Mouse (Mus musculus) testis, postnatal 10 days (tissue): Measurements from ENCODE around the gene Kif13a.
A peak's percentile ranks its signal among the peaks of the same experiment; 100 is the strongest.

Experiments
- DNase-seq: peaks from one replicate; pipeline ENCODE4 v3.0.0; 2021; ENCODE audit warnings: low spot score

Gene Kif13a

DNA sequence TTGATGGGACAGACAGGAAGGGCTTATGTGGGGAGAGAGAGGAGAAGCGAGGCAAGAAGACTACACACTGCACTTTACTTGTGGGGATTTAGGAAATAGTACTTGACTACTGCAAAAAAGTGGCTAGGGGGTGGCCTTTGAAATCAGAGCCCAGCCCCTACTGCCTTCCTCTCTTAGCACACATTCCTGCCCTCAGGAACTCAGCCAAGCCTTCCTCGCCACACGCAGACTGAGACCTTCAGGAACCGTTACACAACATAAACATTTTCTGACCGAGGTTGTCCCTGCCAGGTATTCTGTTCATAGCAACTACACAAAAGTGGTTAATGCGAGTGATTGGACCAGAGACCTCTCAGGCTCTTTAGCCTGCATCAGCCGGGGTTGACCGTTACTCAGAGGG lies 8.1 kb downstream of the Kif13a start:
- DNase-seq, result no peak

DNA sequence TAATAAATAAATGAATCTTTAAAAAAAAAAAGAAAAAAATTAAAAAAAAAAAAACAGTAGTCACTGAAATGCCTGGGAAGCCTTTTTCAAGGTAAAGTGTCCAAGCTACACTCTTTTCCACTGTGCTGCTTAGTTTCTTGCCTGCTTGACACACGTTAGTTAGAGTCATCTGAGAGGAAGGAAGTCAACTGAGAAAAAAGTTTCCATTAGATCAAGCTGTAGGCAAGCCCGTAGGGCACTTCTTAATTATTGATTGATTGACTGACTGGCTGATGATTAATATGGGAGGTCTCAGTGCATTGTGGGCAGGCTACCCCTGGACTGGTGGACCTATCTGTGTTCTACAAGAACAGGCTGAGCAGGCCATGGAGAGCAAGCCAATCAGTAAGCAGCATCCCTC lies 9.9 kb downstream of the Kif13a start:
- DNase-seq, result no peak

DNA sequence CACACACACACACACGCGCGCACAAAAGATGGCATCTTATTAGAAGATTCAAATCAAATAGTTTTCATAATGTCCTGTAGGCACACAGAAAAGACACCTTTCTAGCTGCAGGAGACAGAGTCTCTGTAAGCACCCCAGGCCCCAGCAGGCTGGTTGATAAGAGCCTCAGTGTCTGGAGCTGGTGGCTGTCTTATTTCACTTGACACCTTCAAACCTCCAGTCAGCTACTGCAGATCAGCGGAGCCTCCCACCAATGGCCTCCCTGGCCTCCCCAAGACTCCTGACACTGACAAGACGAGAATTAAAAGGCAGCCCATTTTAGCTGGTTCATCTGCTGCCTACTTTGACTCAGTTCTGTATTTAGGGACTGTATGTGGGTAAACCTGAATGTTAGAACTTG lies 11.2 kb downstream of the Kif13a start:
- no peak for DNase-seq

DNA sequence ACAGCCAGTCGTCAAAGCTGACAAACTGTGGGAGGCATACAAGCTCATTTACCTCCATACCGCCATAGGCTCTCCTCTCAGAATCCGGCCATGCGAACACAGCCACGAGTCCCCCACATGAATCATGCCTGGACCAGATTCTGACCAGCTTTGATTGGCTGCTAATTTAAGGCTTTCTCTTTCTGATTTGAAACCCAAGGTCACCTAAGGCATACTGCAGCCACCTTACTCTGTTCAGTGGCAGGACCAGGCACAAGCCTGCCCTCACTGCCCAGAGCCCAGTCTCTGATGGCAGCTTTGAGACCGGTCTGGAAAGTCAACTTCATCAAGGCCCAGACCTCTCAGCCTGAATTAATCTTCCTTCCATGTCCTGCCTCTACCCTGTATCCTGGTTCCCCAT lies 17.7 kb downstream of the Kif13a start:
- DNase-seq, result no peak

DNA sequence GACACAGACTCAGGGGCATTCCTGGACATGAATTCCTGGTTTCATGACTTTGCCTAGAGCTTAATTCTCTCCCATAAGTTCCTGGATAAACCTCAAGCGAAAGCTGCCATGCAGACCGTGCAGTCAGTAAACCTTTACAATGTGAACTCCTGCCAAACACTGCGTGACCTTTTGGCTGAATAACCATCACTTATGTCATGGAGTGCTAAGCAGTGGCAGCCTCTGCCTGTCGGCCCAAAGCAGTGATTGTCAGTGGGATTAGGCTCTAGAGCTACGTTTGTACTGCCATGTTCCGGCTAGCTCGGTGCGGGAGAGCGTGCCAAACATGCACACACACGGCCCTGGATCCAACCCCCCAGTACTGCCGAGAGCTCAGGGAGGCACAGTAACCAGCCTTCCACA lies 18.6 kb downstream of the Kif13a start:
- DNase-seq, result no peak

DNA sequence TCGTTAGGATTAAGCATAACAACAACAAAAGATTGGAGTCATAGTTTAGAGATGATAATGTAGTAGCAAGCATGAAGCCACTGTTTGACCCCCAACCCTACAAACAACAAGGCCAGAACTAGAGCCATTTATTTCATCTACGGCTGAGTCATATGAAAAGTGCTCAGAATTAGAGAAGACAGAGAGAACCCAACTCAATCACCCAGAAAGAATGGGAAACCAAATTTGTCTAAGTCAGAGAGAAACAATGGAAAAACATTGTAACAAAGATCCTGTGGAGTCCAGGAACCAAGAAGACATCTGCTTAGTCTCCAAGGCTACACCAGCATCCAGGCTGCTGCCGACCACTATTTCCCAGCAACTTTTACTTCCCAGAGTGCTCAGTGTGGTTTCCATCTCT lies 19.7 kb downstream of the Kif13a start:
- DNase-seq, result no peak

DNA sequence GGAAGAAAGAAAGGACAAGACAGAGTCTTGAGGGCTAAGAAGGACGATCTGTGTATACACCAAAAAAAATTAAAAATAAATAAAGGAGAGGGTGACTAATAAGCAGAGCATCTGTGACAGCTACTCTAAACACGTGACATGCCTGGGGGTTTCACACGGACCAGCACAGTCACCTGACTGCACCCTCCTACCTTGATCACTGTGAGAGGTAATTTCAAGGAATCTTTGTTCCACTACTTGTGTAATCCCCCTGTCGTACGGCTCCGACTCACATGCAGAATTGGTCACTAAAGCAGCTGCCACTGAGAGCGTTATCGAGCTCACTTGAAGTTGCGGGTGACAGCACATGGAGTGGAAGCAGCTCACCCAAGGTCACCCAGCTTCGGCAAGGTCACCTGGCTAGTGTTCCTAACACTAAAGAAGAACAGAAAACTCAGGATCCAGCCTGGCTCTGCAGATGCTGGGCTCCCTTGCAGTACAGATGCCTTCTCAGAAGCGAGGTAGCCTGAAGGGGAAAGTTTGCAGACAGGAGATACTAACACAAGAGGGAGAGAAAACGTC lies 20.6 kb downstream of the Kif13a start:
- no peak for DNase-seq

DNA sequence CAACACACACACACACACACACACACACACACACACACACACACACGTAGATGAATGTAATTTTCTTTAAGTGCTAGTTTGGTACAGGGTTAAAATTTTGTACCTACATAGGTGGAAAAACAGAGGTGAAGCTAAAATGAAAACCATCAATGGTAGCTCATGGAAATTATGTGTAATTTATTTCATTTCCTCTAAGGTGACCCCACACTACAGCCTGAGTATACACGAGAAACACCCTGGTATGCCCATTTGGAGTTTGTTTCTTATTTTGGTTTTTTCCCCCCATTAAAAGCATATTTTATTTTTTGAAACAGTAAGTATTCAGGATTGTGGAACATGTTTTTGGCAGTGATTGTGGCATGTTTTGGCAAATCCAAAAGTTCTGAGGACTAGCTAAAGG lies 21.3 kb downstream of the Kif13a start:
- no peak for DNase-seq

DNA sequence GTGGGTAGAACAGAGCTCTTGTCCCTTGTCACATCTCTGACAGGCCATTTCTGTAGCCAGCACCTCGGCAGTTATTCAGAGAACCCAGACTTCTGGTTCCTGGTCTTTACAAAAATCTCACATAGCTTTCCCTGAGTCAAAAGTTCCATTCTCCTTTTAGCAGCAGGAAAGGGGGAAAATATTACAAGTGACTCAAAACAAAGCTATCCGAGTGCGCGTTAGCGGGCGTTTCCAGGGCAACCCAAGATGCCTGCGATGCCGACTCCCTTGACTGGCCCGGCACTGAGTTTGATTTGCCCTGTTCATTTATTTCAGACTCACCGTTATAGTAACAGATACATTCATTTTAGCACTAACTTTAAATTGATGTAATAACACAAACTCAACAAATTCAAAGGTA lies 21.8 kb downstream of the Kif13a start:
- no peak for DNase-seq

DNA sequence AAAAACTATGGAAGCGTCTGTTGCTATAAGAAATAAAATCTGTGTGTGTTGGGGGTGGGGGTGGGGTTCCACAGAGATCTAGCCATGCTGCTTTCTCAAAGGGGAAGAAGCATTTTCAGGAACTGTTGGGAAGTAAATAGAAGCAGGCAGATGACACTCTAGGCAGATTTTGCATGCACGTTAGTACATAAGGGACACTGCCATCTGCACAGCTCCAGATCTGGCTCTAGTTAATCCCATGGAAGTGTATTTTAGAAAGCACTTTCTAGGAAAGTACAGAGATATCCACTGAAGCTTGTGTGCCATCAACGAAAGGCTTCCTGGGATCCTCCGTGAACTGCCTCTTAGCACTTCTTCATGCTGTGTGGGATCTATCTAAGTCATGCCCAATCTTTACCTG lies 22.6 kb downstream of the Kif13a start:
- no peak for DNase-seq

DNA sequence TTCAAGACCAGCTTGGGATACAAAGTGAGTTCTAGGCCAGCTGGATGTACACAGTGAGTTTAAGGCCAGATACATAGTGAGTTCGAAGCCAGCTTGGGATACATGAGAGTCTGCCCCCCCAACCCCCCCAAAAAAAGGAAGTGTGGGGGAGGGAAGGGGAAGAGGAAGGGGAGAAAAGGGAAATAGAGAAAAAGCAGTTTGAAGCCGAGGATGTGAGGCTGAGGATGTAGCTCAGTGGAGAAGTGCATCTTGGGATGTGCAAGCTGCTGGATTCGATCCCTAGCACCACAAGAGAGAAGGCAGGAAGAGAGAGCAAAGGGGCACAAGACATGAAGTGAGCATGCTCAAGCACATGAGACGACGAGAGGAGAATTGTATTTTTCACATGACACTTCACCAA lies 23.7 kb downstream of the Kif13a start:
- DNase-seq, result no peak

DNA sequence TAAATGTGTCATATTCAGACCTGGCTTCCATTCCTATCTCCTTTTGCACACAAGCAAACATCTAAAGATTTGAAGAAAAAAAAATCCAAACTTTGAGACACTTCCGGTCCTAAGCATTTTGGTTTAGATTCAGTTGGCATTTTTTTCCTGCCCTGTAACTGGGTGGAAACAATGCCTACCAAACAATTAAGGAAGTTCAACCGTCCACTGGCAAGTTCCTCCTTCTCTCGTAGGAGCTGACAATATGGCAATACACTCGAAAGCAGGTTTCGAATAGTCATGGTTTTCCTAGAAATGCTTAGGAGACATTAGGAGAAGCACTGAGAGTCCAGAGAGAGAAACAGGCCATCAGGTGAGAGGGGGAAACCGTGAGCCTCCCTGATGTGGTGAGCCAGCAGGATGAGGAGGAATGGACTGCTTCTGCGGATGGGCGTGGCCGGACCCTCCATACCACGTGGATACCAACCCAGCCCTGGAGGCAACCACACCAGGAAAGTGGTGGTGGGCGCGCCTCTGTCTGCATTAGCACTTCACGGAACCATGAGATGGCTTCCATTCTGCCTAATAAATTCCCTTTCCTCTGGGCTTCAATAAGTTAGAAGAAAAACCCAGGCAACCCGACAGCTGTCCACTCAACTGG lies 24.6 kb downstream of the Kif13a start:
- DNase-seq, result no peak

DNA sequence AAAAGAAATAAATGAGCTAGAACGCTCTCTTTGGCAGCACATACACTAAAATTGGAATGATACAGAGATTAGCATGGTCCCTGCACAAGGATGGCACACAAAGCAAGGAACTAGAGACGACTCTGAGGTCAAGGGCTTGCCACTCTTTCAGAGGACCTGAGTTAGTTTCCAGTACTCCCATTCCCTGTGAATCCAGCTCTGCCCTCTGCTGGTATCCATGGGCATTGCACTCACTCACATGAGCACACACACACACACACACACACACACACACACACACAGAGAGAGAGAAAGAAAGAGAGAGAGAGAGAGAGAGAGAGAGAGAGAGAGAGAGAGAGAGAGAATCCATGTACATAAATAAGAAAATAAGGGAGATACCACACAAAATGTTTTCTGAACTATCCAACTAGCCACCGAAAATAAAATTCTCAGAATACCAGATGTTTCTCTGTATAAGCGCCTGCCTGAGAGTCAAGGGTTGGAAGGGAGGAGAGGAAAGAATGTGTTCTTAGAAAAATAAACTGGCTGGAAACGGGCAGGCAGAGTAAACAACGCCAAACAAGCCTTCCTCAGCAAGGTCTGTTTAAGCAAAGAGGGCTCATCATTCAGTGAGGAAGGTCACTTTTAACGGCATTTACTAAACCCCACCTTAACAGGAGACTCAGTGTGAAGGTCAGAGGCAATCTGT lies 27.0 kb downstream of the Kif13a start:
- no peak for DNase-seq

DNA sequence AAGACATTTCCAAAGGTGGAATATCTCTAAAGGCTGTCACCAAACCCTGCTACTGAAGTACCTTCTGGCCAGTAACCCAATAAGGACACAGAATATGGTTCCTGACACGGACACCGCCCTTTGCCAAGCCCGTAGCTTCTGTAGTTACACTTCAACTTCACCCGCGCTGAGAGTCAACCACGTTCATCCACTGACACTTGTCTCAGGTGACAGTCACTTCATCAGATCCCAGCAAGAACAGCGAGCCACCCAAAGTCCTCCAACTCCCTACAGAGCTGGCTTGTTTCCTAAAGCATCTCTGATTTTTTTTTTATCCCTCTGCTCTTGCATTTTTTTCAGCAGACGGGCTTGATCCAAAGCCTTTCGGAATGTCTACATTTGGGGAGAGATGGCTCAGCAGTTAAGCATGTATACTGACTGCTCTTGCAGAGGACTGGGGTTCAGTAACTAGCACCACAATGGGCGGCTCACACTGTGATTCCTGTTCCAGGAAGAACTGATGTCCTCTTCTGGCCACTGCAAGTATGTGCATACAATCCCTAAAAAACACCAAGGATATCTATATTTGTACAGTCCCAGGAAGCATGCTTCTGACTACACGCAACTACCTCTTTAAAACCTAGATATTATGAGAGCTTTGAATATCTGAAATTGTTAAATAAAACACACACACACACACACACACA lies 28.7 kb downstream of the Kif13a start:
- DNase-seq, result no peak

DNA sequence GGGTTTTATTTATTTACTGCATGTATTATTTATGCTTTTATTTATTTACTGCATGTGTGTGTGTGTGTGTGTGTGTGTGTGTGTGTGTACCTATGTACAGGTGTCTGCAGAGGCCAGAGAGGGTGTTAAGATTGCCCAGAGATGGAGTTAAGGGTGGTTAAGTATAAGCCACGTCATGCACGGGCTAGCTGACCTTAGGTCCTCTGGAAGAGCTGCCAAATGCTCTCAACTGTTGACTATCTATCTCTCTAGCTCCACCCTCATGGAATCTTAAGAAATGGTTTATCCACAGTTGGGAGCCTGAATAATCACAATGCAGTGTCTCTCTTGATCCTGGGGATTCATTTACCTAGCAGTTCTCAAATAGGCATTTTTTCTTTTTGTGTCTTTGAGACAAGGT lies 30.8 kb downstream of the Kif13a start:
- DNase-seq, result no peak

DNA sequence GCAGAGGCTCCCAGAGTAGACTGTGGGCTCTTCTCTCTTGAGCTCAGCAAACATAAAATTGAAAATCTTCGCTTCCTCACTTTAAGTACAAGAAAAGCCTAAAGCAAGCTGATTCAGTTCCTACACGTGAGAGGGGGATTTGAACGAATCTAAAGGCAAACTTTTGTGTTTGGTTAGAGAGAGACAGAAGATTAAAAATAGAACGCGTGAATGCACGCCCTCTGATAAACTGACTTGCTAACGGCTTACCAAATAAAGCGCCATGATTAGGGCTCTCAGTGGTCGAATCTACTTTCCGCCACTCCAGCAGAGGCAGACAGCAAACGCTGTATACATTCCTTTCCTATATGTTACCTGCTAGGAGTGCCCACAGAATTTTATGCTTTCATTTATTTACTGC lies 31.3 kb downstream of the Kif13a start:
- DNase-seq, result no peak

DNA sequence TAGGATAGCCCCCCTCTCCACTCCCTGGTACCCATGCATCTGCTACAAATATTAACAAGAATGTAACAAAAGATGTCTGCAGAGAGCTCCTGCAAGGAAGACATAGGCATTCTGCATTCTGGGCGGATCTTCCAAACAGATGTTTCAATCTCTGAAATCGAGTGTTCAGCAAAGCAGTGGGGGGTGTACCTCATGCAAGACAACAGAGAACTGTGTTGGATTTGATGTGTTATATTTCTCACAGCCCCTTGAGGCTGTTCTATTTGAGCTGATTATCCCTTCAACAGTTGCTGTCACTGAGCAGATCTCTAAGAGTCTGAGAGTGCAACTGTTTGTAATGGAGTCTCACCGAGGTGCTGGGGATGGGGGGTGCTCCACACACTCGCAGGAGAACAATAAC lies 37.3 kb downstream of the Kif13a start:
- no peak for DNase-seq

DNA sequence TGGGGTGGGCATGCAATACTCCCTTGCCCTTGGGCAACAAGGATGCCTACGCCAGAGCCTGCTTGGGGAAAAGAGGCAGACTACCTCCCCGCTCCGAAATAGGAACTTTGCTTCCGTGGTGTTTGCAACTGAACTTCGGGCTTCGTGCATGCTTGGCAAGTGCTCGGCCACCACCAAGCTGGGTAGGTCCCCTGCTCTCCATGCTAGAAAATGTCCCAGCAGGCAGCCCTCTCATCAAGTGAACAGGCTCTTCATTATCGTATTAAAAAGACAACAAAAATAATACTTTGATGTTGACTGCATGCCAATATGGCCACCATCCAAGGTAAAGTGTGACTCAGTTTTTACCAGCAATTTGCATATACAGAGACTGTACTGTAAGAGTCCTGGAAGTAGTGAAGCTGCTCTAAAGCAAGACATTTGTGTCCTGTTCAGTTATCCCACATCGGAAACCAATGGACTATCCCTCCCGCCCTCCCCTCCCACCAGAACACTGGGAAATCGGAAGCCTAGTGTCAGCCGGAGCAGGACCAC lies 41.5 kb downstream of the Kif13a start:
- no peak for DNase-seq

DNA sequence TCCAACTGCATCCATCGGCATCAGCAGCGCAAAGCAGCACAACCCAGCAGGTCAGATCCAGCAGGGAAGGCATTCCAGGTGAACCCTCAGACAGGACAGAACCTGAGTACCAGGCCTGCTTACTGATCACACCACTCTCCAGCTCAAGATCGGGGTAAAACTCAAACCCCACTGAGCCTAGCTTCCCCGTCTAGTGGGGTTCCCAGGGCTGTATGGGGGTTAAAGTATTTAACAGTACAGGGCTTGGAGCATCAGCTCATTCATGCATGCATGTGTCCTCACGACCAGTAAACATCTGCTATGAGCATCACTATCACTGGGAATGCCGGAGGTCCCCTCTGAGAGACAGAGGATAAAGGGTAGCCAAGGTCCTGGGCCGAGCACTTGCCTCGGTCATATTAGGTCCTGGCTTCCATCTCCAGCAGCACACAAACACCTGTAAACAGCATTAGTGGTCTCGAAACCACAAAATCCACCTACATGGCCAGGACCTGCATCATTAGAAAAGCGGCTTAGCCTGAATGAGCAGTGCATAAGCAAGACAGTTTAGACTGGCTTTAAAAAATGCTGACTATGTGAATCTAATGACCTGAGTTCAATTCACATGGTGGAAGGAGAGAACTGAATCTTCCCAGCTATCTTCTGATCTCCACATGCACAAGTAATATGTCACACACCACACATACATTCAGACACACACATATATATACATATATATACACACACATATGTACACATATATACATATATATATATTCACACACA lies 43.0 kb downstream of the Kif13a start:
- no peak for DNase-seq

DNA sequence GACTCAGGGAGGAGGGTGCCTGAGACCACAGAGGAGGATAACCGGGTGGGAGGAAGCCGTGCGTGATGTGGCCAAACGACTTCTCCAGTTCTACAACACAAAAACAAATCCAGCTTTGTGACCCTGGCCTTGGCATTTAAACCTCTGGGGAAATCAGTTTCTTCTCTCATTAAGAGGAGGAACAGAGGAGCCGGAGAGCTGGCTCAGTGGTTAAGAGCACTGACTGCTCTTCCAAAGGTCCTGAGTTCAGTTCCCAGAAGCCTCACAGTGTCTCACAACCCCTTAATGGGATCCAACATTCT lies 44.0 kb downstream of the Kif13a start:
- peak; percentile 50 for DNase-seq

DNA sequence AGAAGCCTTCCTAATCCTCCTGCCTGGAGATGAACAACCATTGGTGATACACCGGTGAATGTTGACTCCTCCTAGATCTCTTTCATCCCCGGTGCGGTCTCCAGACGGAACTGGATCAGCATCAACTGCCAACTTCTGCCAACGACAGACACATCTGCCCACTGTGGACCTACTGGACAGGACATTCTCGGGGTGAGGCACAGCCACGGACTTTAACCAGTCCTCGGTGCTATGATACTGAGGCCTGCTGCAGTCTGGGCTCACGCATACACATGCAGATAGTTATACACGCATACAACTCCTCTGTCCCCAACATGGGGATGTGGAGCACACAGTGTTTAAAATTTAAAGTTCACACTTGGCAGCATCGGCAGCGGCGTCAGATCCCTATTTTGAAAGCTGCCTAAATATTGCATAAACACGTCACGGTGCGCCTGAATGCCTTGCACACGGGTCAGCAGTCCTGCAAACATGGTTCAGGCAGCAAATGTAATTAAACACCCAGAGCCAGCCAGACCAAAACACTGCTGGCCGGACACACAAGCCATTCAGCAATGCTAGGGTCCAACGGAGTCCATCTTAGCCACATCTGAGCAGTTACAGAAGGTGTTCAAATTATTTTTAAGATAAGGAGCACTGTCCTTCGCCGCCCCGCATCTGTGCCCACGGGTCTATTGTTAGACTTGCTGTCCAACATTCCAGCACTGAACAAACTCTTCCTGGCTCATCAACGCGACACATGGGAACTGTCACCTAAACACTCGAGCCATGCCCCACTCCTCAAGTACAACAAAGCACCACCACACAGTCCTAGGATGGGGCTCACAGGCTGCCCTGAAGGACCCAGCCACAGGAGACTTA lies 44.5 kb downstream of the Kif13a start:
- no peak for DNase-seq

DNA sequence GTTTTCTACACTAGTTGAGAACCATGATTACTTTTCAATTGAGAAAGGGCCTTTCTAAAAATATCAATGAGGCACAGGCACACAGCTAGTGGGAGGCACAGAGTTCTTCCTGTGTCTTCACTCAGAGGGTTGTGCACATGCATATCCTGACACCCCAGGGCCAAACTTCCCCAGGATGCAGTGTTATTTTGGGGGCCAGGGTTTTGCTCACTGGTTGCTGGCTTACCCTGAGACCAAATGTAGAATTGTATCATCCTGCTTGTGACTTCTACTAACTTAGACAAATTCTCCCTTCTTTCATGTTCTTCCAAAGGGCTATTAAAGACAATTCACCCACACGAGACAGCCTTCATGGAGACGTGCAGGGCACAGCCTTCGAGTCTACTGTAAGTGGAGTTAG lies 45.7 kb downstream of the Kif13a start:
- no peak for DNase-seq
